Mouse (Mus musculus) forebrain, embryonic 10.5 days (tissue): Measurements from ENCODE around the gene Zfp64. TPM values are rescaled to one million over a fixed set of nuclear protein-coding genes. Genes with fewer than 3 reads are reported as not detected.

ENCODE experiments used
- DNase-seq: peaks from one replicate; pipeline ENCODE4 v3.0.0-alpha.2; 2017; ENCODE audit warnings: low spot score; ENCODE audit errors: extremely low spot score
- H3K27ac ChIP-seq: fragments of 300-500 bp; sonication (generic); 2 replicates; pipeline ENCODE4 v1.5.1; 2016; ENCODE audit warnings: mild to moderate bottlenecking
- H3K27me3 ChIP-seq: fragments of 300-500 bp; sonication (generic); 2 replicates; pipeline ENCODE4 v1.6.1; 2016; ENCODE audit warnings: mild to moderate bottlenecking; ENCODE audit not compliant: poor library complexity, severe bottlenecking
- H3K36me3 ChIP-seq: fragments of 300-500 bp; sonication (generic); replicated peaks from 2 replicates; pipeline ENCODE4 v1.6.1; 2016; ENCODE audit warnings: mild to moderate bottlenecking, moderate library complexity
- H3K4me1 ChIP-seq: fragments of 300-500 bp; sonication (generic); 2 replicates; pipeline ENCODE4 v1.6.1; 2016
- H3K4me3 ChIP-seq: fragments of 300-500 bp; sonication (generic); 2 replicates; pipeline ENCODE4 v1.5.1; 2016; ENCODE audit warnings: mild to moderate bottlenecking, moderate library complexity
- H3K9me3 ChIP-seq: fragments of 300-500 bp; sonication (generic); 2 replicates; pipeline ENCODE4 v1.6.1; 2016; ENCODE audit warnings: mild to moderate bottlenecking, moderate library complexity
- WGBS: fragments of 180-500 bp; shearing (Covaris S2); methylation state at CpG from one replicate; pipeline ENCODE4 v1.1.7; 2016; 5-methylcytosine and 5-hydroxymethylcytosine counted together
- polyA plus RNA-seq: library from polyadenylated mRNA; unstranded; fragments of >200 nt; fragmentation: Nextera tagmentation; extraction: Ambion mirVana; gene quantifications from 2 replicates; pipeline ENCODE4 v1.2.1, GENCODE M21; 2016

Gene Zfp64
- polyA plus RNA-seq, 1 experiment from 2014 or later: 35.4 TPM

GRCm38 (mm10) chr2:168968136-168968925 lies 12.9 kb upstream of the Zfp64 start:
- no peak for DNase-seq
- H3K27me3 ChIP-seq: no peaks in the 10 kb centered on the region
- no peaks in the 10 kb centered on the region for H3K4me1 ChIP-seq
- H3K36me3 ChIP-seq: no peaks in the 10 kb centered on the region
- no peak overlapping the region for H3K4me3 ChIP-seq
- 85% methylated on average over 12 of the region's 12 CpGs for WGBS
- H3K27ac ChIP-seq: no peak overlapping the region
- H3K9me3 ChIP-seq: peaks cover 20% of the 10 kb centered on the region; the same call in 1 of the 2 replicates

GRCm38 (mm10) chr2:168966525-168966924 lies 11.1 kb upstream of the Zfp64 start:
- Histone ChIP-seq H3K9me3 (peaks cover 20% of the 10 kb centered on the region; the same call in 1 of the 2 replicates), H3K27ac (no peak overlapping the region), H3K27me3 (no peaks in the 10 kb centered on the region), H3K36me3 (no peaks in the 10 kb centered on the region), H3K4me3 (no peak overlapping the region), H3K4me1 (no peaks in the 10 kb centered on the region)
- no peak for DNase-seq
- WGBS: 88% methylated on average over 6 of the region's 6 CpGs

- no peaks in the 10 kb centered on the region for H3K27me3 ChIP-seq
- no peaks in the 10 kb centered on the region for H3K4me1 ChIP-seq
- no peak overlapping the region for H3K4me3 ChIP-seq
- H3K9me3 ChIP-seq: peaks cover 20% of the 10 kb centered on the region; the same call in 1 of the 2 replicates
- WGBS: 96% methylated on average over 5 of the region's 5 CpGs
- H3K36me3 ChIP-seq: no peaks in the 10 kb centered on the region
- no peak overlapping the region for H3K27ac ChIP-seq
- no peak for DNase-seq
Observed at GRCm38 (mm10) chr2:168964849-168965248, 9.5 kb upstream of the Zfp64 start.

GRCm38 (mm10) chr2:168961729-168962666 lies 6.6 kb upstream of the Zfp64 start:
- H3K4me1 ChIP-seq: no peaks in the 10 kb centered on the region
- H3K27ac ChIP-seq: no peak overlapping the region
- no peak overlapping the region for H3K4me3 ChIP-seq
- WGBS: 87% methylated on average over 4 of the region's 4 CpGs
- peaks cover 20% of the 10 kb centered on the region; the same call in 1 of the 2 replicates for H3K9me3 ChIP-seq
- no peak for DNase-seq
- H3K27me3 ChIP-seq: no peaks in the 10 kb centered on the region
- H3K36me3 ChIP-seq: no peaks in the 10 kb centered on the region

- DNase-seq: no peak
- no peaks in the 10 kb centered on the region for H3K36me3 ChIP-seq
- 88% methylated on average over 3 of the region's 3 CpGs for WGBS
Observed at GRCm38 (mm10) chr2:168960814-168961213, 5.4 kb upstream of the Zfp64 start.

GRCm38 (mm10) chr2:168959339-168959885 lies 4.0 kb upstream of the Zfp64 start:
- Histone ChIP-seq H3K36me3 (no peaks in the 10 kb centered on the region), H3K27me3 (no peaks in the 10 kb centered on the region), H3K4me1 (peaks cover 15% of the 10 kb centered on the region), H3K27ac (no peak overlapping the region), H3K9me3 (peaks cover 6% of the 10 kb centered on the region; the same call in 1 of the 2 replicates), H3K4me3 (no peak overlapping the region)
- 84% methylated on average over 14 of the region's 14 CpGs for WGBS
- DNase-seq: no peak

More at GRCm38 (mm10) chr2:168960814-168961213, 5.4 kb upstream of the Zfp64 start:
- H3K4me1 ChIP-seq: peaks cover 4% of the 10 kb centered on the region
- peaks cover 17% of the 10 kb centered on the region; the same call in 1 of the 2 replicates for H3K9me3 ChIP-seq
- H3K4me3 ChIP-seq: no peak overlapping the region
- H3K27me3 ChIP-seq: no peaks in the 10 kb centered on the region
- H3K27ac ChIP-seq: no peak overlapping the region

GRCm38 (mm10) chr2:168955850-168956346 lies 511 bp upstream of the Zfp64 start:
- WGBS: 53% methylated on average over 10 of the region's 10 CpGs
- H3K36me3 ChIP-seq: peaks cover 18% of the 10 kb centered on the region
- H3K27me3 ChIP-seq: no peaks in the 10 kb centered on the region
- H3K4me1 ChIP-seq: peaks cover 25% of the 10 kb centered on the region
- no peak for DNase-seq
- H3K27ac ChIP-seq: peak overlapping the region; percentile 92
- H3K9me3 ChIP-seq: no peaks in the 10 kb centered on the region
- H3K4me3 ChIP-seq: peak overlapping the region; percentile 70

GRCm38 (mm10) chr2:168954376-168954775 lies 1.0 kb downstream of the Zfp64 start:
- Histone ChIP-seq H3K4me3 (peak overlapping the region; percentile 70), H3K36me3 (peaks cover 33% of the 10 kb centered on the region), H3K9me3 (no peaks in the 10 kb centered on the region), H3K27me3 (no peaks in the 10 kb centered on the region), H3K4me1 (peaks cover 25% of the 10 kb centered on the region), H3K27ac (peak overlapping the region; percentile 92)
- WGBS: 11% methylated on average over 8 of the region's 8 CpGs
- no peak for DNase-seq

GRCm38 (mm10) chr2:168948506-168948905 lies 6.9 kb downstream of the Zfp64 start:
- Histone ChIP-seq H3K4me1 (peaks cover under 1% of the 10 kb centered on the region), H3K27me3 (no peaks in the 10 kb centered on the region), H3K4me3 (no peak overlapping the region), H3K36me3 (peaks cover 91% of the 10 kb centered on the region), H3K9me3 (no peaks in the 10 kb centered on the region), H3K27ac (no peak overlapping the region)
- DNase-seq: no peak
- WGBS: 86% methylated on average over 6 of the region's 6 CpGs

GRCm38 (mm10) chr2:168947663-168948062 lies 7.7 kb downstream of the Zfp64 start:
- Histone ChIP-seq H3K4me1 (no peaks in the 10 kb centered on the region), H3K9me3 (no peaks in the 10 kb centered on the region), H3K4me3 (no peak overlapping the region), H3K27ac (no peak overlapping the region), H3K27me3 (no peaks in the 10 kb centered on the region), H3K36me3 (peaks cover 98% of the 10 kb centered on the region)
- no peak for DNase-seq
- WGBS: 88% methylated on average over 1 of the region's 1 CpGs

- no peak overlapping the region for H3K27ac ChIP-seq
- H3K36me3 ChIP-seq: peaks cover 89% of the 10 kb centered on the region
- DNase-seq: no peak
- H3K4me1 ChIP-seq: no peaks in the 10 kb centered on the region
- no peaks in the 10 kb centered on the region for H3K27me3 ChIP-seq
- no peak overlapping the region for H3K4me3 ChIP-seq
- H3K9me3 ChIP-seq: no peaks in the 10 kb centered on the region
- 92% methylated on average over 4 of the region's 4 CpGs for WGBS
Observed at GRCm38 (mm10) chr2:168944011-168944410, 11.4 kb downstream of the Zfp64 start.

- Histone ChIP-seq H3K27me3 (no peaks in the 10 kb centered on the region), H3K27ac (no peak overlapping the region), H3K4me3 (no peak overlapping the region), H3K4me1 (no peaks in the 10 kb centered on the region), H3K9me3 (no peaks in the 10 kb centered on the region), H3K36me3 (peaks cover 88% of the 10 kb centered on the region)
- no peak for DNase-seq
- WGBS: 95% methylated on average over 8 of the region's 8 CpGs
Observed at GRCm38 (mm10) chr2:168939941-168940340, 15.4 kb downstream of the Zfp64 start.
